Mouse (Mus musculus): ENCODE measurements at regions not wholly inside any gene's neighbourhood (a gene's known extent, or its start where the extent isn't known, plus 50 kb on each side); places are given as distances from the start of the nearest gene placed in this dataset.
A peak's percentile ranks its signal among the peaks of the same experiment; 100 is the strongest.
"Not testable (repeated sequence)": the region's sequence is repeated elsewhere in the genome, so short reads cannot be mapped to it uniquely, and the experiment has no call there.

DNA sequence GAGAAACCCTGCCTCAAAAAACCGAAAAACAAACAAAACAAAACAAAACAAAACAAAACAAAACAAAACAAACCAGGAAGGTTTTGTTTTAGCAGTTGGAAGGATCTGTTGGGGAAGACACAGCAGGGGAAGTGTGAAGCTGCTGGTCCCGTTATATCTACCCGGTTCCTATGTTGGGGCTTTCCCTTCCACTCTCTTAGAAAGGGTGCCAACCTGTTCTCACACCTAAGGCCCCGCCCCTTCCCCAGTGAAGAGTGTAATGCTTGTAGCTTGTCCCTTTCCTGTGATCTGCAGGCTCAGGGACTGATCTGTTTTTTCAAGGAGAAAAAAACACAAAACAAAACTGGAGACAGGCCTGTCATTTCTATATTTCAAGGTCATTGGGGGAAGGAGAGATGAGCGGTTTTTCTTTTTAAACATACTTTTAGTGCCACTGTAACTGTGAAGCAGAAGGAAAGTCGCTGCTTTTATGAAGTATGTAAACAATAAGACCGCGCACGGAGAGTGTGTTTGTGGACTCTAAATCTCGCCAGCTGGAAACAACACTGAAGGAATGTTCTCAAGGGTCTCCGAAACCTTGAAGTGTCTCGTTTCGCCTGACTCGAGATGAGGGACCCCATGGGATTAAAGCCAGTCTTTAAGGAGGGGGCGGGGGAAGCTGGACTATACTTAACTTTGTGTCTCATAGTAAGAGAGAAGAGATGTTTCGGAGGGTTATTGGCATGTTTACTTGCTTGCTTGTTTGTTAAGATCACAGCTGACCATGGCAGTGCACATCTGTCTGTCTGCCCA lies 256.1 kb downstream of the Prex1 start:
- Histone ChIP-seq H3K27me3 (ENCODE audit: control insufficient read depth, insufficient read depth, low read length) (no peaks in the 10 kb centered on the region), H3K36me3 (ENCODE audit: control insufficient read depth, insufficient read depth, low read length) (no peaks in the 10 kb centered on the region), H3K27ac (ENCODE audit: control insufficient read depth, insufficient read depth, low read length) (no peak overlapping the region), H3K4me3 (ENCODE audit: control insufficient read depth, insufficient read depth, low read length) (no peak overlapping the region), H3K4me1 (replicated peaks; ENCODE audit: control insufficient read depth, insufficient read depth, low read length) (no peaks in the 10 kb centered on the region)
- 81% methylated on average over 16 of the region's 16 CpGs for WGBS
- TF ChIP-seq CTCF (IDR thresholded peaks at IDR 0.05; ENCODE audit: borderline replicate concordance, control insufficient read depth, extremely low read depth, insufficient read depth, low read length, poor library complexity) (no peak), POLR2A (IDR thresholded peaks at IDR 0.05; ENCODE audit: control insufficient read depth, extremely low read depth, insufficient read depth, low read length, poor library complexity) (no peak)
- DNase-seq = no peak

DNA sequence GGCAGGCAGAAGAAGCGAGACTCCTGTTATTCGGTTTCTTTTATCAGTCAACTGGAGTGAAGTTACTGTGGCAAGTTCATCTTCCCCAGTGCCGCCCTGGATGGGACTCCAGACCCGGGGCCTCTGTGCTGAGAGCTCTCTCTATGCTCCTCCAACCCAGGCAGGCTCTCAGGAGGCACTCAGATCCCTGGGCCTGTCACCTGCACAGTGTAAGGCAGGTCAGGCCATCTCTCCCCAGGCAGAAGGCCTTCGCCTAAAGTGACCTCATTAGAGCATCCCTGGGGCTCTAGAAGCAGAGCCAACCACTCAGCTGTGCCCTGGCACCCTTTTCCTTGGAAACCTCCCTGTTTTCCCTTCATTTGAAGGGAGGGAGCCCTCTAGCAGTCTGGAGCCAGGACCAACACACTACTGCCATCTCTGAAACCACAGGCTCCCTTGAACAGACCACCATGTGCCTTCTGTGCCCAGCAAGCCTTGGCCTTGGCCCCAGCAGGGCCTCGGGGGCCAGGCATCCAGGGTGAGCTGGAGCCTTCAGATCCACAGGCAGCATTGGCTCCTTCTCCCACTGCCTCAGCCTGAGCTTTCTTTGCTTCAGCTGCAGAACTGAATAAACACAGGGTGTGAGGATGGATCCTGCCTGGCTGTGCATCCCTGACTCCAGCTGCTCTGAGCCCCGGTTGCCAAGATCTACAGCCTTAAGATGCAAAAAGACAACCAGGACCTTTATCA lies 259.3 kb downstream of the Prex1 start:
- WGBS = 84% methylated on average over 2 of the region's 7 CpGs
- not testable (repeated sequence) for H3K4me3 ChIP-seq (ENCODE audit: control insufficient read depth, insufficient read depth, low read length); H3K27me3 ChIP-seq (ENCODE audit: control insufficient read depth, insufficient read depth, low read length); H3K36me3 ChIP-seq (ENCODE audit: control insufficient read depth, insufficient read depth, low read length); DNase-seq; H3K27ac ChIP-seq (ENCODE audit: control insufficient read depth, insufficient read depth, low read length); H3K4me1 ChIP-seq (replicated peaks; ENCODE audit: control insufficient read depth, insufficient read depth, low read length)

DNA sequence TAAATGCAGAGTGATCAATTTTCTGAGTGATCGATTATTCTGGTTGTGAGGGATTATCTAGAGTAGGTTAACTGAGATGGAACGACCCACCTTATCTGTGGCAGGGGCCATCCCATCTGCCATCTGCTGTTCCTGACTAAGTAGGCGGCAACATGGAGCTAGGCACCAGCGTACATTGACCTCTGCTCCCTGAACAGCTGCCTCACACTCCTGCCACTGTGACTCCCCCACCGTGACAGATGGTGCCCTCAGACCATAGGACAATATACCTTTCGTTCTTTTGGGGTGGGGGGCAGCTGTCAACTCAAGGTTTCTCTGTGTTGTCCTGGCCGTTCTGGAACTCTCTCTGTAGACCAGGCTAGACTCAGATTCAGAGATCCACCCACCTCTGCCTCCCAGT lies 262.7 kb downstream of the Prex1 start:
- 95% methylated on average over 7 of the region's 7 CpGs for WGBS
- no peak for TF ChIP-seq CTCF (IDR thresholded peaks at IDR 0.05; ENCODE audit: borderline replicate concordance, control insufficient read depth, extremely low read depth, insufficient read depth, low read length, poor library complexity)
- no peak for TF ChIP-seq POLR2A (IDR thresholded peaks at IDR 0.05; ENCODE audit: control insufficient read depth, extremely low read depth, insufficient read depth, low read length, poor library complexity)

DNA sequence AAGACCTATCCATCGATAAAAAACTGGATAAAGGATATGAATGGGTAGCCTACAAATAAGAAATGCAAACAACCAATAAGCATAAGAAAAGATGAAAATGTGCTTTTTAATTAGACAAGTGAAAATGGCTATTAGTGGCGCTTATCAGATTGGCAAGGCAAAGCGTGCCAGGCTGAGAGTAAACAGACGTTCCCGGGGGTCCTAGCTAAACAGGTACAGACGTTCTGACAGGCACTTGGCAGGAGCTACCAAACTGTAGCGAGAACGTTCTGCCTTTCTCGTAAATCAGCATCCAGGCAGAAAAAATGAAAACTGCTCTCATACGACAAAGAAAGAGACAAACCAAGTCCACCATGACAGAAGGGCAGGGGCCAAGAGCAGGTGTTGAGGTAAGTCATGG lies 263.3 kb downstream of the Prex1 start:
- no peak overlapping the region for H3K4me3 ChIP-seq (ENCODE audit: control insufficient read depth, insufficient read depth, low read length)
- H3K27ac ChIP-seq (ENCODE audit: control insufficient read depth, insufficient read depth, low read length) = no peak overlapping the region
- 94% methylated on average over 10 of the region's 10 CpGs for WGBS
- peaks cover 10% of the 10 kb centered on the region for H3K4me1 ChIP-seq (replicated peaks; ENCODE audit: control insufficient read depth, insufficient read depth, low read length)
- H3K36me3 ChIP-seq (ENCODE audit: control insufficient read depth, insufficient read depth, low read length) = no peaks in the 10 kb centered on the region
- TF ChIP-seq CTCF (IDR thresholded peaks at IDR 0.05; ENCODE audit: borderline replicate concordance, control insufficient read depth, extremely low read depth, insufficient read depth, low read length, poor library complexity) = no peak
- no peak for TF ChIP-seq POLR2A (IDR thresholded peaks at IDR 0.05; ENCODE audit: control insufficient read depth, extremely low read depth, insufficient read depth, low read length, poor library complexity)
- no peak for DNase-seq
- no peaks in the 10 kb centered on the region for H3K27me3 ChIP-seq (ENCODE audit: control insufficient read depth, insufficient read depth, low read length)

More for the DNA sequence above, 262.7 kb downstream of the Prex1 start:
- Histone ChIP-seq H3K36me3 (ENCODE audit: control insufficient read depth, insufficient read depth, low read length) (no peaks in the 10 kb centered on the region), H3K27ac (ENCODE audit: control insufficient read depth, insufficient read depth, low read length) (no peak overlapping the region), H3K4me1 (replicated peaks; ENCODE audit: control insufficient read depth, insufficient read depth, low read length) (peaks cover 10% of the 10 kb centered on the region), H3K27me3 (ENCODE audit: control insufficient read depth, insufficient read depth, low read length) (no peaks in the 10 kb centered on the region), H3K4me3 (ENCODE audit: control insufficient read depth, insufficient read depth, low read length) (no peak overlapping the region)
- no peak for DNase-seq

DNA sequence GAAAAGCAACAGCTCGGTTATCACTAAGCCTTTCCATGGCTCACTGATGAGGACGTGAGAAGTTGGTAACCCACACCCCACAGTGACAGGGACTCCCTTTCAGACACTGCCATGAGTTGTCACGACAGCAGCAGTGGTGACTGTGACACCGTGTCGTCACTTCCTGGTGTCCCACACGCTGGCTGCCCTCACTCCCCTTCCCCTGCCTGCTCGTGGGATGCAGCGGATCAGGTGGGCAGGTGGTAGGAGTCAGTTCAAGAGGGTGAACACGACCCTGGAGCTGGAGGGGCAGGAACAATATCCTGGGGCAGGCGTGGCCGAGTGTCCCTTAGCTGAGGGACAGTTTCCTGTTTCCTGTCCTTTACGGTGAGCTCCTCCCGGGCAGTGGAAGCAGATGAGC lies 264.9 kb downstream of the Prex1 start:
- no peak for DNase-seq
- H3K27ac ChIP-seq (ENCODE audit: control insufficient read depth, insufficient read depth, low read length) = no peak overlapping the region
- peak overlapping the region; percentile 25; the same call in 1 of the 2 replicates for H3K4me3 ChIP-seq (ENCODE audit: control insufficient read depth, insufficient read depth, low read length)
- H3K36me3 ChIP-seq (ENCODE audit: control insufficient read depth, insufficient read depth, low read length) = no peaks in the 10 kb centered on the region
- 46% methylated on average over 13 of the region's 13 CpGs for WGBS
- peaks cover 10% of the 10 kb centered on the region for H3K4me1 ChIP-seq (replicated peaks; ENCODE audit: control insufficient read depth, insufficient read depth, low read length)
- H3K27me3 ChIP-seq (ENCODE audit: control insufficient read depth, insufficient read depth, low read length) = no peaks in the 10 kb centered on the region
- TF ChIP-seq CTCF (IDR thresholded peaks at IDR 0.05; ENCODE audit: borderline replicate concordance, control insufficient read depth, extremely low read depth, insufficient read depth, low read length, poor library complexity) (no peak), POLR2A (IDR thresholded peaks at IDR 0.05; ENCODE audit: control insufficient read depth, extremely low read depth, insufficient read depth, low read length, poor library complexity) (no peak)

DNA sequence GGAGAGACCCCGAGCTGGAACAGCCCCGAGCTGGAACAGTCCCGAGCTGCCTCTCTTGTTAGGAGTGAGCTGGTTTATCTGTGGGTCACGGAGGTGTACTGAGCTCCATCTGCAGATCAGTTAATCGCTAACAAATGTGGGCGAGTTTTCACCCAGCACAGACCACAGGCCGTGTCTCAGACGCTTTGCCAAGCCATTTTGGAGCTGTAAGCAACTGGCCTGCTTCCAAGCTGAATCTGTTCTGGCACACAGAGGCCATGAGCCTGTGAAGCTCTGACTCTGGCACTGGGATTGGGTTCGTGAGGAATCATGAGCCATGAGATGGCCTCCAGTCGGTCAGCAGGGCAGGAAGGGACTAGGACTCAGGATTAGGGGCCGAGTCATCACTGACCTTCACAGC lies 265.5 kb downstream of the Prex1 start:
- H3K27me3 ChIP-seq (ENCODE audit: control insufficient read depth, insufficient read depth, low read length) = no peaks in the 10 kb centered on the region
- no peak for DNase-seq
- no peak overlapping the region for H3K4me3 ChIP-seq (ENCODE audit: control insufficient read depth, insufficient read depth, low read length)
- no peak overlapping the region for H3K27ac ChIP-seq (ENCODE audit: control insufficient read depth, insufficient read depth, low read length)
- TF ChIP-seq CTCF (IDR thresholded peaks at IDR 0.05; ENCODE audit: borderline replicate concordance, control insufficient read depth, extremely low read depth, insufficient read depth, low read length, poor library complexity) (no peak), POLR2A (IDR thresholded peaks at IDR 0.05; ENCODE audit: control insufficient read depth, extremely low read depth, insufficient read depth, low read length, poor library complexity) (no peak)
- H3K4me1 ChIP-seq (replicated peaks; ENCODE audit: control insufficient read depth, insufficient read depth, low read length) = peaks cover 10% of the 10 kb centered on the region
- 54% methylated on average over 11 of the region's 11 CpGs for WGBS
- H3K36me3 ChIP-seq (ENCODE audit: control insufficient read depth, insufficient read depth, low read length) = no peaks in the 10 kb centered on the region

All from thymus, adult 2 months (tissue).